Mouse (Mus musculus): ENCODE data around the gene Cacna1c.

Gene Cacna1c

DNA sequence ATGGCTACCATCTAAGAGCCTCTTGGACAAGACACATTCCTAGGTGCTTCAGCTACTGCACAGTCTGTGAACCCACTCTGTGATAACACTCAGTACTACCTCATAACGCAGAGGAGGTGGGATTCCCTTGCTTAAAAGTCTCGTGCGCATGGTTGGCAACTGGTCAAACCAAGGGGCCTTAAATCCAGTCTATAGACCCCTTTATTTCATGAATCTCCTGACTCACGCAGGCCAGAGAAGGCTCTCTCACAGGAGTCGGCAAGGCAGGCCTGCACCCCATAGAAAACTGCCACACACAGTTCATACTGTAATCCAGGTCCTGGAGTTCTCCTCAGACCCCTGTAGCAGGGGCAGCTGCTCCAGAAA is 273.0 kb downstream of the Cacna1c start:
- CTCF ChIA-PET, result no interaction called here

DNA sequence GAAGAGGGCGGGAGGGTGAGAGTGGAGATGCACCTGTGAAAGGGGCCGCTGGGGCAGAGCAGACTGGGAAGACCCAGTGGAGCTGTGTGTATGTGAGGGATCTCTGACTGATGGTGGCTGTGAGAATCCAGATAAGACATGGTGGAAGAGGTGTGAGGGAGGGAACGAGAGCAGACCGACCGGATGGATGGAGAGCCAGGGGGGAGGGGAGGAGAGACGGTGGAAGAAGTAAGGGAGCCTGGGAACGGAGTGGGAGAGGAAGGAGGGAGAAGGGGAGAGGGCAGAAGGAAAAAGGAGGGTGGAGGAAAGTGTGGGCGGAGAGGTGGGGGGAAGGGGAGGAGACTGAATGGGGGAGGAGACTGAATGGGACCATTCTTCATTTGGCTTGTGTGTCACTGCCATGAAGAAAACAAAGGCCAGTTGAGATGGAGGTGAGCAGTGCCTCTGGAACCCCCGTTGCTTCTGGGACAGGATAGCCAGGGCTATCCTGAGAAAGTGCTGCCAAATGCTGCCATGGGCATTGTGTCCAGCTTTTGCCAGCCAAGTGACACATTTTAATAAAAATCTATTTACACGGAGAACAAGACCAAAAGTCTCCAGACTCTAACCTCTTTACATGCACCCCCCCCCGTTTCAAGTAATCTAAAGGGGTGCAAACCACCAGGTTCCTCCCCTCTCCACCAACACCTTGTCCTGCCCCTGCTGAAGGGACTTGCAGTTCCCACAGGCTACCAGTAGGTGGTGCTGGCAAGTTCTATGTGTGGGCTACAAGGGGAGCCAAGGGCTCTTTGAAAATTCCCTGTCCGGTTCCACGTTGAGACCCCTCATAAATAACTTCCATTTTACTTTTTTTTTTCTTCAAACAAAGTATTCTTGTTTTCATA is 273.6 kb downstream of the Cacna1c start:
- CTCF ChIA-PET, result no interaction called here

DNA sequence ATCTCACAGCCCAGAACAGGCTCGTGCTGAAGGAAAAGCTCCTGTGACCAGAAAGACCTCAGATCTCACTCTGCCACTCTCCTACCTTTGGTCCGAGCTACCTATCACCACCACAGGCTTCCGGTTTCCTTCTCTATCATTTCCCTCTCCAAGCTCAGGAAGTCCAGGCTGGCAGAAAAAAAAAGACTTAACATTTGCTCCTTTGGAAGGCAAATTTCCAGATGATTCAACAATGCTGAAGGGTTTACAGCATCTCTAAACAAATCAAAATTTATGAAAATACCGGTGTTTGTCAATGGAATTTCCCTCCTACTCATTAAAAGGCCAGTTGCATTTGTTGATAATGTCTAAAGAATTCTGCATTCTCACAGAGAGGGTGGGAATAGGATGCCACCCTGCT is 288.0 kb downstream of the Cacna1c start:
- CTCF ChIA-PET, result no interaction called here

DNA sequence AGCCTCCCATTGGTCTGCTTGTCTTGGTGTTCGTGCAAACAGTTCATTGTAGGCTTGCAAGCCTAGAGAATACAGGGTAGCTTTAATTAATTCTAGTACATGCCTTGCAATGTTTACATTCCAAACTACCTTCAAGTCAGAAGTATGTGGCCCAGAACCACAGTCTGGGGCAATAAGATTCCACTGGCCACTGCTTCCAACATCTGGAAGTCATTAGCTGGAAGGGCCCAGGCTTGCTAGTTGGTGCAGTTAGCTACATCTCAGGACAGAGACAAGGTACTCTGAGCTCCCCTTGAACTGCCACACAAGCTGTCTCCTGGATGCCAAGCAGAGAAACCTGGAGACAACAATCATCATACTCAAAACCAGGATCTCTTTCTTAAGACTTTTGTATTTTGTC is 288.5 kb downstream of the Cacna1c start:
- CTCF ChIA-PET, result no interaction called here

DNA sequence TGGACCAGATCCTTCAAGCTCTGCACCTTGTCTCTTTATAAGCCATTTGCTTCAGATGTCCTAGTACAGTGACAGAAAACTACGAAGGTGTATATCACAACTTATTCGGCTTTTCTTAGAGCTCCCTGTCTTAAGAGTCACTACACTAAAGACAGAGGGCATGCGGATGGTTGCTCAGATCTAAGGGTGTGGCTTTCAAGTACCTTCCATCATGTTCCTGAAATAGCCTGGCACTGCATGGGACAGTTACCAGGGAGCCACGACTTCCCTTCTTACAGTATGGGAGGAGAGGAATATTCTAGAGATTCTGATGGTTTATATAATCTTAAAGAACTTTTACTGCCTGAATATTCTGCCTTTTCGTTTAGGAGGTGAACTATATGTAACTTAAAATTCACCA is 289.3 kb downstream of the Cacna1c start:
- CTCF ChIA-PET, result no interaction called here

DNA sequence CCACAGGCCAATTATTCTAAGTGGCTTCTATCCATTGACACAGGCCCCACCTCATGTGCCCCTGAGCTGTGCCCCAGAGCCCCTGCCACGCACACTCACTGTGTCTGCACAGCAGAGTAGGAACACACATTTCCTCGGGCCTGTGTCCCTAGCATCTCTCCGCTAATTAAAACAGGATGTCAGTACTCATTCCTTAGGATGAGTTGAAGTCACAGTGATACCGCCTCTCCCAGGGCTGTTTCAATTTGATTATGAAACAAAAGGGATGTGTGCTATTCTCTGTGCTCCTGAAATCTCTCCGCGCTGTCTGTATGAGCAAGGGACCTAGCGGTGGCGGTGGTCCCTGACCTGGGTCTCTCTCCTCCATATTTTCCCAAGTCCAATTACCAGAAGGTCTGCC is 296.5 kb downstream of the Cacna1c start:
- CTCF ChIA-PET, result no interaction called here

DNA sequence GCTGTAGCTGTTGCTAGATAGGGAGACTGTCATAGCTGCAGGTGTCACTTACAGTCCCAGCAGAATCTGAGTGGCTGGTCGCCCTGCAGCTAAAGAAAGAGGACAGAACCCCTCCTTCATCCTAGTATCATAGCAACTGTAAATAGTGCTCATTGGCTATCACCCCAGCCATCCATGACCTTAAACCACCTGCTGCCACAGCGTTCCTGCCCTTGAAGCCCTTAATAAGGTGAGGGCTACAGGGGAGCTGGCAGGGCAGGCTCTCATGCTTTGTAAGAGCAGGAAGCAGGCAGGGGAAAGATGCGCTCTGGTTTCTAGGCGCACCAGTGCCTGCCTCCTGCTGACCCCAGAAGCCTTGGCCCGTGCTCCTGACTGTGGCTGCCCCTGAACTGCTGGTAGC is 299.1 kb downstream of the Cacna1c start:
- CTCF ChIA-PET, result no interaction called here

DNA sequence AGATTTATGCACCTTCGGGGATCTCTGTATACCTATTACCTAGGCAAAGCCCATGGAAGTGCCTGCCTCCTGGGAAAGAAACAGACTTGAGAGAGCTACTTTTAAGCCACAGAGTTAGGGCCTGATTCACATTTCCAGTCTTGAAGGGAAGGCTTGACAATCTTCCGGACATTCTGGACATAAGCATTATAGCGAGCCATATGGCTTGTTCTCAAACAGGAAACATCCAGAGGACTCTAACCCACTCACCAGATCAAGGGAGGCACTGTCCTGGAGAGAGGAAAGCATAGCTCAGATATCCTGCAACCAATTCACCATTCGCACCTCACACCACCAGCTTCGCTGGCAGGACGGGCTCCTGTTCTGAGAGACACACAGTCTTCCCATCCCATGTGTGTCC is 302.2 kb downstream of the Cacna1c start:
- CTCF ChIA-PET, result no interaction called here

DNA sequence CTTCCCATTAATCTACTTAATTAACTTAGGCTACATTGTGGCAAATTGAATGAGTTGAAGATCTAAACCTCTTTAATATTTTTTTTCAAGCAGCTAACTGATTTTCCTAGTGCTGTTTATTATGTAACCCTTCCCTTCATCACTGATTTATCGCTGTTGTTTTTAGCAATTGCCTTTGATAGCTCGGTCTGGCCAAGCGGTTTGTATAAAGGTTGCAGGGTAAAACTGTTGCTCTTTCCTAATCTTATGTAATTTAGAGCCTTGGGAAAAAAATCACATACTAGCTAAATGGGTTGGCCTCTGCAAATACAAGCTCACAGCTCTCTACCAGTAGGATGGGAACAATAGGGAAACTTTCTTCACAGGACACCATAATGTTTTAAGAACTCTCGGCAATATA is 306.8 kb downstream of the Cacna1c start:
- CTCF ChIA-PET, result no interaction called here

DNA sequence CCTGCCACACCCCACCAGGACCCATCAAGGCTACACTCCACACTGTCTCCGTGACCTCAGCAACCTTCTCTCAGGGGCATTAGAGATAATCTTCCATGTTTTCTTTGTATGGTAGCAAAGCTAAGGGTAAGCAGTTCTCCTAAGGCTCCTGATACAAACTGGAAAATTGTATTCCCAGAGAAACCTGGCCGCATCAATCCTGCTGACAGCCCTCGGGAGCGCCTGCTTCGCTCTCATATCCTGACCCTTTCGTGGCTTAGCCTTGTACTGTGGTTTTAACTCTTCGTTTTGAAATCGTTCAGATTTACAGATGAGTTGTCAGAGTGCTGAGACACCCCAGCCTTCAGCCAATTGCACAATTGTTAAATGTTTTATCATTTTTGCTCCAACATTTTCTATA is 309.2 kb downstream of the Cacna1c start:
- CTCF ChIA-PET, result no interaction called here

DNA sequence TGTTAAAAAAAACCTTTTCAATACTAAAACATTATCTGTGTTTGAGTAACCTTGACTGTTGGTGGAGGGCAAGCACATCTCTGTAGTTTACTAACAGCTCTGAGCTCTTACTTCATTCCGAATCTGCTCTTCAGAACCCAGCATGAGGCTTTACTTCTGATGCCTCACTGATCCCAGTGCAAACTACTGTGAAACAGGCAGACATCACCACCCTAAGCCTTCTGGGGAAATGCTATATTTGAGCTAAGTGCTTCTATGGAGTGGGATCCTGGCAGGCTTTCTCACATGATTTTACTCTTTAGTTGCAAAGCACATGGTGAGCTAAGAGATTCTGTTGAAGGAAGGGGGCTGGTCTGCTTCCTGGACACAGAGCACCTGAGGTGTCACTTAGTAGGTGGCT is 311.3 kb downstream of the Cacna1c start:
- CTCF ChIA-PET, result no interaction called here

DNA sequence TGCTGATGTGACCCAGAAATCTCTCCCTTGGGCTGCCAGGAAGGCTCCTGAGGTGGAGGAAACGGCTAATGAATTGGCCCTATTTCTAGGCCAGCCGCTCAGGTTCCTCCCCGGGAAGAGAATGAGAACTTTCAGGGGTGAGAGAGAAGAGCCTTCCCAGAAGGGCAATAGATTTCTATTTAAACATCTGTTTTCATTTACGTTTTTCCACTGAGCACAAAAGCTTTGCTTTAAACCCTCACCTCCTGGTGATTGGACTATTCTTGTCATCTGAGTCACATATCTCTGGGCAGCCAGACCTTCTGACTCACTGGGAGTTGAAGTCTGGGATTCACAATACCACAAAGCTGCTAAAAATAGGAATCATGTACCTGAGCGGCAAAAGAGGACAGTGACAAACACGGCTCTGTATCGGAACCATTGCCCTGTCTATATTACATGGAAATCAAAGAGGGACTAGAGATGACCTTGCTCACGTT is 312.1 kb downstream of the Cacna1c start:
- CTCF ChIA-PET, result no interaction called here

DNA sequence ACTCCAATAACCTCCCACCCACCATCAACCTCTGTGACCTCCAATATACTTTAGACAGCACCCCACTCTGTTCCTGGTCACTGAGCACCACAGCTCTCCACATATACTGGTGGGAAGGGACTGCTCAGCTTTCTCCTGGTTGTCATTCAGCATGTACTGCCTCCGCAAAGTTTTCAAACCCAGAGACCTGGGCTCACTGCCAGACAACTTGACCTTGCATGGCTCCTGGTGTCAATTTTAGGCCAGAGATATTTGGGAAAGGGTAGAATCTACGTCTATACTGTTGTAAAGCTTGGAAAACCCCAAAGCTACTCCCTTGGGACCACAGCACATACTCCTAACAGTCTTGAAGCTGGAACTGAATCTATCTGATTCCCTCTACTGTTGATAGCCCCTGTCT is 320.0 kb downstream of the Cacna1c start:
- CTCF ChIA-PET, result no interaction called here

DNA sequence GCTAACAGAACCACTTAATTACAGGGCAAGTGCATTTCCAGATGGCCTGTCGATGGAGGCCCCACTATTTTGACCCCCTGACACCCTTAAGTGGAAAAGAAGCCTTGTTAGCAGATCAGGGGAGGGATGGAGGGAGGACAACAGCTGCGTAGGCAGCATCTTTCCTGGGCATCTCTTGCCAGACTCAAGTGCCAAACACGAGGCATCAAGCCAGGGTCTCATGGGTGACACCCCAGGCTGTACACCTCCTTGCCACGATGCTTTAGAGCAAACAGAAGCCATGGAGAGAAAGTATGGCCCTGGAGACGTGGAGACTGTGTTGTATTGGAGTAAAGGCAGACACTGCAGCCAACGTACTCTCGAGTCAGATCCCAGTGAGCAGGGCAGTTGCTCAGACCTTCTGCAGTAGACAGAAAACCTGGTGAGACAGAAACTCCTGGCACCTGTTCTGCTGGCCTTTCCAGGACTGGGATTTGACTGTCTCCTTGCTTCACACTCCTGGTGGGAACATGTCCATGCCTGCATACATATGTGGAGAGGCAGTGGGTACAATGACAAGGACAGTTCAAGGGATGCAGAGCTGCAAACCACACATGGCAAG is 325.9 kb downstream of the Cacna1c start:
- CTCF ChIA-PET, result no interaction called here

DNA sequence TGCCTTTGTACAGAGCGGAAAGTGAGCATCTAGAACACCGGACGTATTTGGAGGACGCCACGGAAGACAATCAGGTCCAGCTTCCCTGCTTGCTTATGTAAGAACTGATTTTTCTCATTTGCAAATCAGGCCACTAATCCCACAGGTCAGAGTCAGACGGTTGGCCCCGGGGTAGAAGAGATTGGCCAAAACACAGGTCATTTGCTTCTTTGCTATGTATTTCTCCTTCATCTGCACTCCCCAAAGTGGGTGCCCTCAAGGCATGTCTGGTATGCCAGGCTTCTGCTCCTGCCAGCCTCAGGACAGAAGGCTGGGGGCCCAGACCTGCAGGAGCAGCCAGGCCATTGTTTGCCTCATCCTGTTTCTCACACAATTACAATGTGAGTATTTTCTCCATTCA is 328.8 kb downstream of the Cacna1c start:
- CTCF ChIA-PET, result no interaction called here

DNA sequence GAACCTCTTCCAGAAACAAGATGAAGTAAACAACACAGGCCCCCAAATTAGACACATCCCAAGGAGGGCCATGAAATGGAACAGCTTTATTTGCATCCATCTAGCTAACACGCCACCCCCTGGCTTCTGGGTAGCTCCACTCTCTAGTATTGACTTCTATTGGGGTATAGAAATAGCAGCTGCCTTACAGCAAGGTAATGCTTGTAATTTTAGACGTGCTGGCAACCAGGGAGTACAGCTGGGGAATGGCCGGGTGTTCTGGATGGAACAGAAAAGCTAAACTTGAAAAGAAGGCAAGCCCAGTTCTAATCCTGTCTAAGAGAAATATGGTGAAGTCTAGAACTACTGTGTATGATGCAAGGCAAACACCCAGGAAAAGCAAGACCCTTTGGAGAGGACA is 329.3 kb downstream of the Cacna1c start:
- CTCF ChIA-PET, result no interaction called here

DNA sequence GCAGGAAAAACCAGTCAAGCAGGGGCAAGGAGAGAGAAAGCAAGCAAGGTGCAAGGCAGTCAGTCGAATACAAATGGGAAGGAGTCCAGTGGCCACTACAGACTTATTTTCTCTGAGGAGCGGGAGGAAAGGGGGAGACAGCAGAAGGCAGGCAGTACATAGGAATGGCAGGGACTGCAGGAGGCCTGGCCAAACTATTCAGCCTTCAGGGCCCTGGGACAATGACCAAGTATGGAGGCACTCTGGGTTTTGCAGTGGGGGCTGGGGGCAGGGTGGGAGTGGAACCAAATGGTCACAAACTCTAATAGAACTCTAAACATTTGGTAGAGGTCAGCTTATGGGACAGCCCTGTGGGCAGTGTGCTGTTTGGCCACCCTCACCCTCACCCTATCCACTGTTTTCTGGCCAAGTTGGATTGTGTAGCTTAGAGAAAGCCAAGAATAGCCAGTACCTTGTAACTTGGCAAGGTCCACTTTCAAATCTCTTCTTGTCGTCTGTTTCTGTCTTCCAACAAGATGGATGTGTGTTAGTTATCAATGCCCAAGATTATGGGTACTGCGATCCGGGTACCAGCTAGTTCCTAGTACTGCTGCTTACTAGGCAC is 330.3 kb downstream of the Cacna1c start:
- CTCF ChIA-PET, result no interaction called here

DNA sequence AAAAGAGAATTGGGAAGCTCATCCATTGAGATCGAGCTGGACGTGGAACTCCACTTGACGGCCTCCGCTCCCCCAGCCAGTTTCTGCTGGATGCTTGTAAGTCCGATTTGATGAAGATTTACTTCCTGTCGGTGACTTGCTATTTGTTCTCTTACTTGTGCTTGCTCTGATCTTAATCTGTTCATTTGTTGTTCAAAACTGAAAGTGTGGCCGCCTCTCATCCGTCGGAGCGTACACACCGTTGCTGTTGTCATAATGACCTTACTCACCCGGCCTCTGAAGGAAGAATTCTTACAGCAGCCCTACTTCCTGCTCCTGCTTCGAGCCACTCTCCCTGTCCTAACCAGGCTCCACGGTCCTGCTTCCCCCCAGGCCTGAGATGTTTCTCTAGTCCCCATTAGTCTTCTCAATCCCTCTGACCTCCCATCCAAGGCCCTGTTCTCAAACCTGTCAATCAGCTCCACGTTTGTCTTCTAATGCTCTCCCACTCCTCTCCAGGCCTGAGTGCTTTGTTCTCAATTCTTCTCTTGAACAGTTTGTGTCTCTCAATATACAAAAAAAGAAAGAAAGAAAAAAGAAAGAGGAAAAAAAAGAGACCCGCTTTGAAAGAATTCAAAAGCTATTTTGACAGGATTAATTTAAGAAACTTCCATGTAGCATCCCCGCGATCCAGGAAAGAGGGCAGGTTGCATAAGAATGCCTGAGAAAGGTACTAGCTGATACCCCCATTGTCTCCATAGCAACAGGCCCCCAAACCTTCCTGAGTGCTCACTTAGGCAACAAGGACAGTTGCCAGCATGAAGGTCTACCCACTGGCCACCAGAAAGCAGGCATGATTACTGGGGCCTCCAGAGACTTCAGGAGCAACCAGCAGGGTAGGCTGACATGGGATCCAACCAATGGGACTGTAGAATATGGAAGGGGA is 331.3 kb downstream of the Cacna1c start:
- CTCF ChIA-PET, result no interaction called here

DNA sequence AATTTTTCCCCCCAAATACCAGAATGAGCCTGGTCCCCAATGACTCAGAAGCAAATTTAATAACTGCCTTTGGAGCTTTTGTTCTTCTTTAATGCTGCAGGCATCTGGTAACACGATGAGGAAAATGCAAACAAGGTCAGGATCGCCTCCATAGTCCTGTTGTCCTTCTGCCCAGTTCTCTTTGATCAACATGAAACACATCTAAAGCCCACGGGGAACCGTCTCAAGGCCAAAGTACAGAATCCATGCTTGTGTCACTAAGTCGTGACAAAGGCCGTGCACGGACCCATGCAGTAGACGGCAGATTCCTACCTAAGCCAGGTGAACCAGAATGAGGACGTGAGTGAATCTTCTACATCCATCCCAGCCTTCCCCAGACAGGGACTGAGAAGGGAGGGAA is 333.5 kb downstream of the Cacna1c start:
- CTCF ChIA-PET, result no interaction called here

DNA sequence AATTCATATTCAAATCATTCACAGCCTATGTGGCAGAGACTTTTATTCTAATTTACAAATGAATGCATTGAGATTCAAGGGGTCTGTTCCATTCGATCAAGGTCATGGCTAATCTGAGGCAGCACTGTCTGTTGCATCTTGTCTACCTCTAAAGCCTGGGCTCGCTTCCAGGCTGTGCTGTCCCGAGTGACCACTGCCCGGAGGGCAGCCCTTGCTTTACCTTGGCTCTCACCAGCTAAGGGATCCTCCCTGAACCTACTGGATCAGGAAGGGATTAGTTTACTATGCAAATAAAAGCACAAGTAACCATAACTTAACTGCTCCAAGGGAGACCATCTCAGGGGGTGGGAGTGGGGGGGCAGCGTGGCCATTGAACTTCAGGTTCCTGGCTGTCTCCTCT is 334.1 kb downstream of the Cacna1c start:
- CTCF ChIA-PET, result no interaction called here

DNA sequence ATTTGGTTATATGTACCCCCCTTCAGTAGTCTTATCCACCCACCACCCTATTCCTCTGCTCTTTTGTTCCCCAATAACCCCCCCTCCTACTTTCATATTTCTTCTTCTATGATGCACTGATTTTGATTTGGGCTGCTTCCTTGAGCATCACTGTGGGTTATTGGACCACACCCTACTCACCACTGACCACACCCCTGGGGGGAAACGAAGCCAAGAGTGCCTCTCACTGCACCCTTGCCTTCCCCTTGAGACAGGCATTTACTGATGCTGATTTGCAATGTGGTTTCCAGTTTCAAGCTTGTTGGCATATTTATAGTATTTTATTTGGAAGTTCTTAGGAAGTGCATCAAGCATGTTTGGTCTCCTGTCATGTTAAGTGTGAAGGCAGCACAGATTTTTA is 337.8 kb downstream of the Cacna1c start:
- CTCF ChIA-PET, result no interaction called here

DNA sequence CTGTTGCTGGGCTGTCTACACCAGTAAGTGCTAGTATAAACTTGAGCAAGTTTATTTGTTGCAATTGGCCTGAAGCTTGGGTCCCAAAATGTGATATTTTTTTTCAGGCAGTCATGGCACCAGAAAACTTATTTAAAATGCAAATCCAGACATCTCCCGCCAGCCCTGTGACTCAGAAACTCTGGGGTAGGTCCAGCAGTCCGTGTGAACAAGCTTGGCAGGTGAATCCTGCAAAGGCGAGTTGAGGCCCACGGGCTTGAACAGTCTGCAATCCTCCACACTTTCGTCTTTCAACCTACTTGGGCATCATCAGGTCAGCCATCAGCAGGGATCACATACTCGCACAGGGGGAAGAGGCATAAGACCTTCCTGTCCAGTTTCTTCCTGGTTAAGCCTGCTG is 344.1 kb downstream of the Cacna1c start:
- CTCF ChIA-PET, result no interaction called here
